Mouse (Mus musculus): Measurements from ENCODE around the gene Bex4. TPM values are rescaled to one million over a fixed set of nuclear protein-coding genes. Genes with fewer than 3 reads are reported as not detected.
A peak's percentile ranks its signal among the peaks of the same experiment; 100 is the strongest.

Bex4 gene
- polyA plus RNA-seq, 1 experiment from 2014 or later = 28.7 TPM

DNA sequence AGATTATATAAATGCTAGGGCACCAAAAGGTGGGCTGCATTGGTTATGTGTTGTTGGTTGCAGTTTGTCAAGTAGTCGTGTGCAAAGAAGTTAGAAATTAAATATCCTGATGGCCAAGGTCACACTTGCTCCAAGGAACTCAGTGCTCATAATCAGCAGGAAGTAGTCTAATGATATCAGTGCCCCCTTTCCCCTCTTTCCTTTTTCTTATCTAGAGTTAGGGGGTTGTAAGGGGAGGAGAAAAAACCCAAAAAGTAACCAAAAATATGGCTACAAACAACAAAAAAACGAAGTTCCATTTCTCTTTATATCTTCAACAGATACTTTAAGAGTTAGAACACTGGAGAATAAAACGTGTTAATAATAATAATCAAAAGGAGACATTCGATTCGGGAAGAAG is 2.6 kb downstream of the Bex4 start:
- no peak for ATAC-seq (ENCODE audit: low FRiP score, low TSS enrichment)
- no peak for DNase-seq (ENCODE audit: low spot score)
- H3K4me2 ChIP-seq (replicated peaks; ENCODE audit: low read depth) = no peak overlapping the region
- no peak overlapping the region for H3K27ac ChIP-seq (replicated peaks)
- 78% methylated on average over 5 of the region's 5 CpGs for WGBS
- H3K4me3 ChIP-seq (ENCODE audit: low read depth, low read length) = no peak overlapping the region
- H3K9me3 ChIP-seq (ENCODE audit: control insufficient read depth, low read length) = no peaks in the 10 kb centered on the region
- H3K27me3 ChIP-seq (ENCODE audit: control insufficient read depth, insufficient read depth, low read length) = no peaks in the 10 kb centered on the region
- H3K4me1 ChIP-seq (replicated peaks; ENCODE audit: control insufficient read depth, insufficient read depth) = no peaks in the 10 kb centered on the region
- no peaks in the 10 kb centered on the region for H3K36me3 ChIP-seq (ENCODE audit: control insufficient read depth, insufficient read depth, low read length)
- H3K9ac ChIP-seq (ENCODE audit: low read length) = no peak overlapping the region
- no peak for TF ChIP-seq EP300 (optimal IDR thresholded peaks at IDR 0.05)
- TF ChIP-seq CTCF (IDR thresholded peaks at IDR 0.05; ENCODE audit: low read depth) = no peak

DNA sequence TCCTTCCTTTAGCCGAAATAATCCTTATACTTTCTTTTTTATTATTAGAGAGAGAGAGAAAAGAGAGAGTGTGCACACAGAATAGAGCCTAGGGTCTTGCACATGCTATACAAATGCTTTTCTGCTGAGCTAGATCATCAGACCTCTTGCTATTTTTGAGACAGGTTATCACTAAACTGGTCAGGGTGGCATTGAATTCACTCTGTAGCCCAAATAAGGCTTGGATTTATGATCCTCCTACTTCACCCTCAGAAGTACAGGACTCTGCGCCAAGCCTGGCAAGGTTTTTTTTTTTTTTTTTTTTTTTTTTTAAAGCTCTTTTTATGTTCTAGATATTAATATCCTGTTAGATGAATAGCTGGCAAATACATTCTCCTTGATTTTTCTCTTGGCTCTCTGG is 4.9 kb downstream of the Bex4 start:
- Histone ChIP-seq H3K27me3 (ENCODE audit: control insufficient read depth, insufficient read depth, low read length) (no peaks in the 10 kb centered on the region), H3K36me3 (ENCODE audit: control insufficient read depth, insufficient read depth, low read length) (no peaks in the 10 kb centered on the region), H3K9me3 (ENCODE audit: control insufficient read depth, low read length) (no peaks in the 10 kb centered on the region), H3K9ac (ENCODE audit: low read length) (no peak overlapping the region), H3K27ac (replicated peaks) (no peak overlapping the region), H3K4me2 (replicated peaks; ENCODE audit: low read depth) (no peak overlapping the region), H3K4me3 (ENCODE audit: low read depth, low read length) (no peak overlapping the region), H3K4me1 (replicated peaks; ENCODE audit: control insufficient read depth, insufficient read depth) (no peaks in the 10 kb centered on the region)
- 63% methylated on average over 2 of the region's 2 CpGs for WGBS
- DNase-seq (ENCODE audit: low spot score) (no peak), ATAC-seq (ENCODE audit: low FRiP score, low TSS enrichment) (no peak)
- TF ChIP-seq EP300 (optimal IDR thresholded peaks at IDR 0.05) (no peak), CTCF (IDR thresholded peaks at IDR 0.05; ENCODE audit: low read depth) (no peak)

DNA sequence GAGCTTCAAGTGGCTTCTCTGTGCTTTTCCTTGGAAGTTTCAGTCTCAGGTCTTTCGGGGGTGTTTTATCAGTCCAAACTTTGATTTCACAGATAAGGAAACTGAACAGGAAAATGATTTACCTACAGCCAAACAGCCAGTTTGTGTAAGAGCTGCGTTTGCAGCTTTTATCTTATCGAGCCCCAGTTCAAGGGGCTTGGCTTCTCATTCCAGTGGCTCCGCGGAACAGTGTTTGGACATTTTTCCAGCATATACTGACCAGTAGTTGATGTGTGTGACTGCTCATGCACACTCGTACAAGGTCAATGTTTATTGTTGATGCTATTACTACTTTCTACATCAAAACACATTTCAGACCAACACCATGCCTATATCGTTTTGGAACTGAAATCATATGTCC is 5.4 kb downstream of the Bex4 start:
- H3K36me3 ChIP-seq (ENCODE audit: control insufficient read depth, insufficient read depth, low read length) = no peaks in the 10 kb centered on the region
- no peak overlapping the region for H3K4me2 ChIP-seq (replicated peaks; ENCODE audit: low read depth)
- H3K9me3 ChIP-seq (ENCODE audit: control insufficient read depth, low read length) = no peaks in the 10 kb centered on the region
- no peak overlapping the region for H3K4me3 ChIP-seq (ENCODE audit: low read depth, low read length)
- no peak overlapping the region for H3K9ac ChIP-seq (ENCODE audit: low read length)
- 35% methylated on average over 7 of the region's 7 CpGs for WGBS
- DNase-seq (ENCODE audit: low spot score) (no peak), ATAC-seq (ENCODE audit: low FRiP score, low TSS enrichment) (no peak)
- TF ChIP-seq EP300 (optimal IDR thresholded peaks at IDR 0.05) (no peak), CTCF (IDR thresholded peaks at IDR 0.05; ENCODE audit: low read depth) (no peak)
- H3K27me3 ChIP-seq (ENCODE audit: control insufficient read depth, insufficient read depth, low read length) = no peaks in the 10 kb centered on the region
- no peak overlapping the region for H3K27ac ChIP-seq (replicated peaks)
- H3K4me1 ChIP-seq (replicated peaks; ENCODE audit: control insufficient read depth, insufficient read depth) = no peaks in the 10 kb centered on the region

- 48% methylated on average over 10 of the region's 10 CpGs for WGBS
- ATAC-seq (ENCODE audit: low FRiP score, low TSS enrichment) (no peak), DNase-seq (ENCODE audit: low spot score) (no peak)
- TF ChIP-seq EP300 (optimal IDR thresholded peaks at IDR 0.05) (no peak), CTCF (IDR thresholded peaks at IDR 0.05; ENCODE audit: low read depth) (no peak)
- Histone ChIP-seq H3K9me3 (ENCODE audit: control insufficient read depth, low read length) (no peaks in the 10 kb centered on the region), H3K27ac (replicated peaks) (no peak overlapping the region), H3K27me3 (ENCODE audit: control insufficient read depth, insufficient read depth, low read length) (no peaks in the 10 kb centered on the region), H3K4me1 (replicated peaks; ENCODE audit: control insufficient read depth, insufficient read depth) (no peaks in the 10 kb centered on the region), H3K36me3 (ENCODE audit: control insufficient read depth, insufficient read depth, low read length) (no peaks in the 10 kb centered on the region), H3K9ac (ENCODE audit: low read length) (no peak overlapping the region), H3K4me2 (replicated peaks; ENCODE audit: low read depth) (peak overlapping the region; percentile 39; the same call in 1 of the 2 replicates), H3K4me3 (ENCODE audit: low read depth, low read length) (0 out of 2 replicates have a peak overlapping the region, but pooled peaks have one; percentile 54)
Observed at GRCm38 (mm10) chrX:136170625-136171024, 31.8 kb downstream of the Bex4 start.

DNA sequence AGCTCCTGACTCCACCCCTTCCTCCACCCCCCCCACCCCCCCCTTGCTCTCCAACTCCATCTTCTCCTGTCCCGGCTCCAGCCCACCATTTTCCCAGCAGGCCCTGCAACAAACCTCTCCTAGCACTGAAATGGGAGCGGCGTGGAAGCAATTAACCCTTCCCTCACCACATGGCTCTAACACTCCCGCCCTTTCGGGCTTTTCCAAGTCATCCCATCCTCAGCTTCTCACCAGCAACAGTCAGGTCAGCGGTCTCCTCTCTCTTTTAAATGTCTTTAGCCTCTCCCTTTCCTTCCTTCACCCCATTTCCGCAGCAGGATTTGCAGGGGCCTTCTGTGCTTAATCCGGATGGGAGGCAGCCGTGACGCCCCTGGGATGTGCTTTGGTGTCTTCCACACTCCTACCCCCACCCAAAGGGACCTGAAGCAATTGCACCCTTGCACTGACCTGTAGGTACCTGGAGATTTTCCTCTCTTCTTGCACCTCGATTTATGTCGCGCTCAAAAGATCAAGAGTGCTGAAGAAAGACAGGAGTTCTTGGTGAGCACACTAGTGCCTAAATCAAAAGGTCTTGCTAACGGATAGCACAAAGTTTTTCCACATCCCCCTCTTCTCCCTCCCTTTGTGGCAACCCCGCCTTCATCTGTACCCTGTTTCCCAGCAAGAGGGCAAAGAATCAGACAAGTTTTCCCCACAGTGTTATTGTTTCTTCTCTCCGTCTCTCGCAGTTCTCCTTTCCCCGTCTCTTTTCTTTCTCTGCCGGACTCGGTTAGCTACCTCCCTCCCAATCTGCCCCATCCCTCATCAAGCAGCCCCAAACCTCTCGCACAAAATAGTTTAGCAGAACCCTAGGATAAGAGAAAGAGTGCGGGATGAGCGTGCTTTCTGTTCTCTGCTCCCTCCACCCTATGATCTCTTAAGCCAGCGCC is 32.7 kb downstream of the Bex4 start:
- DNase-seq (ENCODE audit: low spot score) (peak; percentile 70), ATAC-seq (ENCODE audit: low FRiP score, low TSS enrichment) (peak; percentile 84)
- Histone ChIP-seq H3K9ac (ENCODE audit: low read length) (peak overlapping the region; percentile 73), H3K9me3 (ENCODE audit: control insufficient read depth, low read length) (no peaks in the 10 kb centered on the region), H3K4me2 (replicated peaks; ENCODE audit: low read depth) (peak overlapping the region; percentile 57), H3K4me3 (ENCODE audit: low read depth, low read length) (peak overlapping the region; percentile 54), H3K27ac (replicated peaks) (peak overlapping the region; percentile 91), H3K4me1 (replicated peaks; ENCODE audit: control insufficient read depth, insufficient read depth) (no peaks in the 10 kb centered on the region), H3K36me3 (ENCODE audit: control insufficient read depth, insufficient read depth, low read length) (no peaks in the 10 kb centered on the region), H3K27me3 (ENCODE audit: control insufficient read depth, insufficient read depth, low read length) (no peaks in the 10 kb centered on the region)
- TF ChIP-seq CTCF (IDR thresholded peaks at IDR 0.05; ENCODE audit: low read depth) = no peak
- no peak for TF ChIP-seq EP300 (optimal IDR thresholded peaks at IDR 0.05)
- WGBS = 17% methylated on average over 24 of the region's 24 CpGs

- Histone ChIP-seq H3K9ac (ENCODE audit: low read length) (peak within 1 kb of the TSS; percentile 73), H3K4me1 (replicated peaks; ENCODE audit: control insufficient read depth, insufficient read depth) (no peaks in the 10 kb centered on the region), H3K9me3 (ENCODE audit: control insufficient read depth, low read length) (no peaks in the 10 kb centered on the region), H3K4me3 (ENCODE audit: low read depth, low read length) (peak within 1 kb of the TSS; percentile 54), H3K4me2 (replicated peaks; ENCODE audit: low read depth) (peak within 1 kb of the TSS; percentile 57), H3K27ac (replicated peaks) (peak within 1 kb of the TSS; percentile 91), H3K36me3 (ENCODE audit: control insufficient read depth, insufficient read depth, low read length) (no peaks in the 10 kb centered on the region), H3K27me3 (ENCODE audit: control insufficient read depth, insufficient read depth, low read length) (no peaks in the 10 kb centered on the region)
- TF ChIP-seq CTCF (IDR thresholded peaks at IDR 0.05; ENCODE audit: low read depth) (peak; percentile 29; the same call in 1 of the 2 replicates), EP300 (optimal IDR thresholded peaks at IDR 0.05) (no peak)
- ATAC-seq (ENCODE audit: low FRiP score, low TSS enrichment) (peak; percentile 98), DNase-seq (ENCODE audit: low spot score) (peak; percentile 79)
- 20% methylated on average over 10 of the region's 10 CpGs for WGBS
Observed at GRCm38 (mm10) chrX:136172118-136172551, 33.3 kb downstream of the Bex4 start, which contains the start of gene Tceal8. Gene Tceal8, minus strand, starts transcription at chrX:136172342.
